In genomic region chr11:113789101-113789500, GRCm38 (mm10) we compare ENCODE assay signal across 9 mouse cellular contexts. TPM values are rescaled to one million over a fixed set of nuclear protein-coding genes. Genes with fewer than 3 reads are reported as not detected.
A peak's percentile ranks its signal among the peaks of the same experiment; 100 is the strongest.
DNase-seq lines count a peak whose midpoint lies in the region; ATAC-seq lines count a peak whose summit lies in the region.
"Had no signal": no experiment of that assay in that cellular context is flagged by ENCODE, and none has a peak within 500 bp of the region (broad histone marks: within the 10 kb centered on the region; RNA-seq: fewer than 3 reads in every experiment).

No protein-coding gene starts in this region.

- H3K4me1 ChIP-seq in liver, embryonic 11.5 days (replicated peaks; ENCODE audit: control insufficient read depth, insufficient read depth, low read length), result peaks cover 39% of the 10 kb centered on the region
- H3K4me1 ChIP-seq in forebrain, embryonic 15.5 days, result peaks cover 55% of the 10 kb centered on the region

- H3K27ac ChIP-seq in liver, embryonic 11.5 days (ENCODE audit: low read depth, low read length), result peak overlapping the region; percentile 2; the same call in 1 of the 2 replicates
- peak overlapping the region; percentile 31; the same call in 1 of the 2 replicates for H3K27ac ChIP-seq in forebrain, embryonic 15.5 days (replicated peaks)

- no peak overlapping the region for H3K9ac ChIP-seq in liver, embryonic 11.5 days (ENCODE audit: low read depth, low read length)
- H3K9ac ChIP-seq in forebrain, embryonic 15.5 days (replicated peaks), result no peak overlapping the region

- H3K9me3 ChIP-seq in liver, embryonic 11.5 days (ENCODE audit: control insufficient read depth, low read length), result no peaks in the 10 kb centered on the region
- H3K9me3 ChIP-seq in forebrain, embryonic 15.5 days, result no peaks in the 10 kb centered on the region

- WGBS in liver, embryonic 11.5 days, result 50% methylated on average over 1 of the region's 1 CpGs
- WGBS in forebrain, embryonic 15.5 days, result 22% methylated on average over 1 of the region's 1 CpGs

- no peaks in the 10 kb centered on the region for H3K36me3 ChIP-seq in liver, embryonic 11.5 days (ENCODE audit: control insufficient read depth, insufficient read depth, low read length)
- no peaks in the 10 kb centered on the region for H3K36me3 ChIP-seq in forebrain, embryonic 15.5 days

- no peak for ATAC-seq in liver, embryonic 11.5 days (replicated peaks; ENCODE audit: low FRiP score)
- ATAC-seq in forebrain, embryonic 15.5 days (replicated peaks), result no peak

- H3K4me3 ChIP-seq in liver, embryonic 11.5 days (ENCODE audit: low read depth, low read length), result no peak overlapping the region
- no peak overlapping the region for H3K4me3 ChIP-seq in forebrain, embryonic 15.5 days

- no peaks in the 10 kb centered on the region; the same call in 1 of the 2 replicates for H3K27me3 ChIP-seq in liver, embryonic 11.5 days (replicated peaks; ENCODE audit: control insufficient read depth, insufficient read depth, low read length)
- no peaks in the 10 kb centered on the region for H3K27me3 ChIP-seq in forebrain, embryonic 15.5 days

- DNase-seq in heart, adult 11 months, result peak; percentile 94
- no peak for DNase-seq in heart, adult 18-20 months
- no peak for DNase-seq in liver, embryonic 11.5 days (ENCODE audit: low spot score)
- DNase-seq in liver, result no peak
- DNase-seq in lung, postnatal 10 days, result peak; percentile 44
- no peak for DNase-seq in testis, postnatal 10 days (ENCODE audit: low spot score)
- no peak for DNase-seq in left cerebral cortex, postnatal 14 days (ENCODE audit: low spot score in 2 of 2)
- DNase-seq: adrenal gland, adult 2 months had no signal

- H3K4me2 ChIP-seq in liver, embryonic 11.5 days, result no peak overlapping the region
- H3K4me2 ChIP-seq in forebrain, embryonic 15.5 days (replicated peaks), result no peak overlapping the region

- intact Hi-C loops in left cerebral cortex, postnatal 14 days (cut with DNase I), result no loop called here

RNA-seq across cellular contexts. Expression of gene Cdc42ep4, which starts 37.4 kb away (rescaled TPM):
- total RNA-seq in heart, adult 18-20 months (2021), result 10 to 100 TPM; 19.1 to 23.8 TPM
- polyA plus RNA-seq in liver, embryonic 11.5 days (2014; fragmentation: Nextera tagmentation; extraction: Ambion mirVana), result 26.0 and 29.5 TPM in 2 replicates
- polyA plus RNA-seq in forebrain, embryonic 15.5 days (2015; fragmentation: Nextera tagmentation; extraction: Ambion mirVana), result 91.5 and 97.2 TPM in 2 replicates
- total RNA-seq in left cerebral cortex, postnatal 14 days (2021), result 10 to 100 TPM; 35.4 to 43.3 TPM

Comparison
In these comparisons a context has a peak if more than half of its experiments do, and no peak if none do; other contexts are left out.
1. DNase-seq: peak in heart, adult 11 months (single experiment) and lung, postnatal 10 days (single experiment); none in heart, adult 18-20 months (0 of 2), liver, embryonic 11.5 days (single experiment), liver (single experiment), testis, postnatal 10 days (single experiment) and left cerebral cortex, postnatal 14 days (0 of 2).